Mouse (Mus musculus) lung, embryonic 14.5 days (tissue): ENCODE measurements around the gene Slc5a5. TPM values are rescaled to one million over a fixed set of nuclear protein-coding genes. Genes with fewer than 3 reads are reported as not detected.
"Not testable (repeated sequence)": the region's sequence is repeated elsewhere in the genome, so short reads cannot be mapped to it uniquely, and the experiment has no call there.

Source experiments
- ATAC-seq: fragments of 200-750 bp; cut with Nextera tagmentation; 2 replicates; pipeline ENCODE4 v1.8.0; 2017; ENCODE audit warnings: mild to moderate bottlenecking, moderate TSS enrichment, moderate library complexity; ENCODE audit not compliant: insufficient read depth
- DNase-seq: peaks from one replicate; pipeline ENCODE4 v3.0.0-alpha.2; 2015
- H3K27ac ChIP-seq: fragments of 300-500 bp; sonication (generic); 2 replicates; pipeline ENCODE4 v1.5.1; 2014; ENCODE audit warnings: low read depth, mild to moderate bottlenecking, moderate library complexity
- H3K27me3 ChIP-seq: fragments of 300-500 bp; sonication (generic); 2 replicates; pipeline ENCODE4 v1.6.1; 2014; ENCODE audit warnings: low read length, control low read depth; ENCODE audit not compliant: insufficient read depth
- H3K36me3 ChIP-seq: fragments of 300-500 bp; sonication (generic); 2 replicates; pipeline ENCODE4 v1.6.1; 2014; ENCODE audit warnings: control low read depth; ENCODE audit not compliant: insufficient read depth
- H3K4me1 ChIP-seq: fragments of 300-500 bp; sonication (generic); 2 replicates; pipeline ENCODE4 v1.6.1; 2014; ENCODE audit warnings: antibody characterized with exemption, control low read depth; ENCODE audit not compliant: insufficient read depth
- H3K4me2 ChIP-seq: fragments of 300-500 bp; sonication (generic); 2 replicates; pipeline ENCODE4 v1.6.1; 2014; ENCODE audit warnings: mild to moderate bottlenecking
- H3K4me3 ChIP-seq: fragments of 300-500 bp; sonication (generic); 2 replicates; pipeline ENCODE4 v1.5.1; 2014; ENCODE audit warnings: low read depth, low read length
- H3K9ac ChIP-seq: fragments of 300-500 bp; sonication (generic); 2 replicates; pipeline ENCODE4 v1.6.1; 2014
- H3K9me3 ChIP-seq: fragments of 300-500 bp; sonication (generic); 2 replicates; pipeline ENCODE4 v1.6.1; 2016; ENCODE audit warnings: low read depth, low read length, control low read depth
- CTCF ChIP-seq: IDR thresholded peaks from 2 replicates; pipeline ENCODE4 v1.5.1; 2016; ENCODE audit warnings: antibody characterized with exemption, low read depth
- WGBS: fragments of 180-500 bp; shearing (Covaris S2); extraction: QIAGEN DNeasy Blood & Tissue Kit; methylation state at CpG from one replicate; pipeline ENCODE4 v1.1.7; 2014; 5-methylcytosine and 5-hydroxymethylcytosine counted together
- polyA plus RNA-seq: library from polyadenylated mRNA; unstranded; fragments of >200 nt; fragmentation: Nextera tagmentation; extraction: Ambion mirVana; gene quantifications from 2 replicates; pipeline ENCODE4 v1.2.1, GENCODE M21; 2014

The Slc5a5 gene
- polyA plus RNA-seq, 1 experiment from 2014 or later, result 0.12 TPM

DNA sequence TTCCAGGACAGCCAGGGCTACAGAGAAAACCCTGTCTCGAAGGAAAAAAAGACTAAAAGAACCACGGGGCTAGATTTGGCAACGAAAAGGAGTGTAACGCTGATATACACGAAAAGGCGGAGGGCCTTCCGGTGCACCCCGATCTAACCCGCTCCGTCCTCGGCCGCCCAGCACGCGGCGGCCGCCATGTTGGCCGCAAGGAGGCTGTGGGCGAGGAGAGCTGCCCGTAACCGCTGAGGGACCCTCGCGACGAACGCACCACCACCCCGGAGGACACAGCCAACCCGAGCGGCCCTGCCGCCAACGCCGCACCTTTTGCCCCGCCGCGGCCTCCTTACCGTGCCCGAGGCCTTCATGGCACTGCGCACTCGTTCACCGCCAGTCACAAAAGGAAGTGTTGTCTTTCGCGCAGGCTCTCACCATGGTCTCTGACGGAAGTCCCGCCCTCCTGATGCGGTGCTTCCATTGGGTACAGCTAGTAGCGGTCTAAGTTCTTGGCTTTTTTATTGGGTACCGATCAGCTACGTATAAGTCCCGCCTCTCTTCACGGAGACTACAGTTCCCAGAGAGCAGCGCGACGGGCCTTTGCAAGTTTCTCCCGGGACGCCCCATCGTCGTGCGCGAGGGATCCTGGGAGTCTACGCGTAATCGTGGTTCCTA, 4.6 kb upstream of the Slc5a5 start, which contains the start of gene Rpl18a:
Rpl18a (minus strand) TSS at position 392 of the 660 bp plus-strand sequence.
- Histone ChIP-seq H3K4me2 (peak within 1 kb of the TSS; percentile 80), H3K4me1 (no peaks in the 10 kb centered on the region), H3K27ac (peak within 1 kb of the TSS; percentile 87), H3K4me3 (peak within 1 kb of the TSS; percentile 83), H3K36me3 (peaks cover 32% of the 10 kb centered on the region), H3K27me3 (peaks cover 19% of the 10 kb centered on the region), H3K9me3 (no peaks in the 10 kb centered on the region), H3K9ac (peak within 1 kb of the TSS; percentile 89)
- under 1% methylated on average over 57 of the region's 60 CpGs for WGBS
- ATAC-seq (peak; percentile 97), DNase-seq (peak; percentile 99)
- no peak; the same call in 1 of the 2 replicates for TF ChIP-seq CTCF

DNA sequence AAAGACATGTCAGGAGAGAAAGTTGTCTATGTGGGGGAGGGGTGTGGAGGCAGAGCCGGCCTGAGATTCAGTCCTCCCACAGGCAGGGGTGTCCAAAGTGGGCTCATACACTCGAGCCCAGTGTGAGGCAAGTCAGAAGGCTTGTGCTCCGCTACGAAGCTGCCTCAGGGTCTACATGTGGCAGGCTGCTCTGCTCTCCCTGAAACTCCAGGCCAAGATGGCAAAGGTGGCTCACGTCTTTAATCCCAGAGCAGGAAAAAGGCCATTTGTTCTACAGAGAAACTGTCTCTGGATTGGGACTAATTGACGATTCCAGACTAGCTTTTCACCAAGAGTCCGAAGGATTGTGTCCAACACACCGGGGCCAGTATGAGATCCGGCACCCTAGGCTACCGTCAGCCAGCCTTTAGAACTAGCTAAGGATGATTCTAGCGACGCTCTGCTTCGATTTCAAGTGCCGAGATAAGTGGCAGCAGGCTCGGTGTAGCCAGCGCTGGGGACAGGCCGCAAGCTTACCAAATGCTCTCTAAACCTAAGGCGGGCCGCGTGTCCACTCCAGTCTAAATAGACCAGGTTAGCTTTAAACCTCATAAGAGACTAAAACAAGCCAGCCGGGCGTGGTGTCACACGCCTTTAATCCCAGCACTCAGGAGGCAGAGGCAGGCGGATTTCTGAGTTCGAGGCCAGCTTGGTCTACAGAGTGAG, 3.9 kb upstream of the Slc5a5 start:
- 2% methylated on average over 25 of the region's 25 CpGs for WGBS
- H3K27me3 ChIP-seq, result peaks cover 23% of the 10 kb centered on the region

DNA sequence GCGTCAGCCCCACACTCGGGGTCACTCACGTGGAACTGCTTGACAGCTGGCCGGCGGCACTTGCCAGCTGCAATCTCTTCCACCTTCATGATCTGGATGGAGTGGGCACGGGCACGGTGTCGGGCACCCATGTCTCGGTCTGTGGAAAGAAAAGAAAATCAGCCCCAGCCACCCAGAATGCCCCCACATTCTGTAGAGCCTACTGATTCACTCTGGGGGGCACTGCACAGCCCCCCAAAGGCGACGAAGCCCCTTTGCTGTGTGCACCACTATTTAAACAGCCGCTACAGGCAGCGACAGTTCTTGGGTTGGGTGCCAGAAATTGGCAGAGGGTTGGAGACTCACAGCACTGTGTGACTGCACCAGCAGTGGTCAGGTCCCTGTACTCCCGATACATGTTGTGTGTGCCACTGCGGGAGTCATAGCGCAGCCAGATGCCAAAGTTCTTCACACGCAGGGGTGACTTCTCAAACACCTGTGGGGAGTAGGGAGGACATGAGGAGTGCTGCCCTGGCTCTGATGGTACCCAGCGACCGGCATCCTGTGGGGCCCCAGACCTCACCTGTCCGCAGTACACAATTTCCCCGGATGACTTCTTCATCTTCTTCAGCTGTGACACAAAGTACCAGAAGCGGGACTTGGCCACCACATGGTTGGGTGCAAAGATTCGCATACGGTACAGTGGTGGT, 3.2 kb upstream of the Slc5a5 start:
- not testable (repeated sequence) for H3K27ac ChIP-seq, ATAC-seq, H3K9me3 ChIP-seq, H3K4me1 ChIP-seq, DNase-seq
- Histone ChIP-seq H3K4me3 (peak overlapping the region; percentile 83), H3K4me2 (peak overlapping the region; percentile 80), H3K9ac (peak overlapping the region; percentile 89), H3K27me3 (peaks cover 30% of the 10 kb centered on the region), H3K36me3 (peaks cover 32% of the 10 kb centered on the region)
- WGBS, result 76% methylated on average over 23 of the region's 24 CpGs

More for the DNA sequence above, 3.9 kb upstream of the Slc5a5 start:
- TF ChIP-seq CTCF, result no peak
- Histone ChIP-seq H3K4me3 (peak overlapping the region; percentile 83), H3K4me2 (peak overlapping the region; percentile 80), H3K9me3 (no peaks in the 10 kb centered on the region), H3K27ac (peak overlapping the region; percentile 80), H3K4me1 (no peaks in the 10 kb centered on the region), H3K9ac (peak overlapping the region; percentile 89), H3K36me3 (peaks cover 32% of the 10 kb centered on the region)
- no peak for ATAC-seq
- DNase-seq, result peak; percentile 15

DNA sequence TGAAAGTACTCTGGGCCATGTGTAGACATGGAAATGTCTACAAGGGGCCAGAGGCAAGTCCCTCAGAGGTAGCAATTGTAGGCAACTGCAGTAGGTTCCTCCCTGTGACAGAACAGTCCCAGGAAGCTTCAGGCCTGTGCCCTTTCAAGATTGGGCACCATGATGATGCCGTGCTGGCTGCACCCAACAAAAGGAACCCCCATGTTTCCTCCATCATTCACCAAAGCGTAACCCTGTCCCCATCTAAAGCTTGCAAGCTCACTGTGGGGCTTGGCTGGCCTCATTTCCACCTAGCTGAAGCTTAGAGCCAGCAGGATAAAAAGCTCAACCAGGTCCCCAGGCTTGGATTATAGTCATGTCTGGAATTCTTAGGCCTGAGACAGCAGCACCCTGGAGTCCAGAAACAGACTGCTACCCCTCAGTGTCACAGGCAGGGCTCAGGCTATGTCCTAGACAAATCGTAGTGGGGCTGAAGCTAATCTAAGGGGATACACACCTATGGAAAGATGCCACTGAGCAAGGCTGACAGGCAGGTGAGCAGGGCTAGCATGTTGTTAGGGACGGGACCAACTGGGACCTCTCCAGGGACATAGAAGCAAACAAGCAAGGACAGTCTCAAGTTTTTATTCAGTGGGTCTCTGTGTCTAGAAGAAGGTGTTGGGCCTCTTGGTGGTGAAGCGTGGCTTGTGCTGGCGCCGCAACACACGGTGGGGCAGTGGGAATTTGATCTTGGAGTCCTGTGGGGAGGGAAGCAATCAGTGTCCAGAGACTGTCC, 2.4 kb upstream of the Slc5a5 start:
- no peak overlapping the region for H3K4me3 ChIP-seq
- H3K4me2 ChIP-seq, result no peak overlapping the region
- ATAC-seq (no peak), DNase-seq (no peak)
- no peak overlapping the region for H3K9ac ChIP-seq
- no peaks in the 10 kb centered on the region for H3K4me1 ChIP-seq
- WGBS, result 87% methylated on average over 8 of the region's 8 CpGs
- H3K36me3 ChIP-seq, result peaks cover 32% of the 10 kb centered on the region
- no peak for TF ChIP-seq CTCF
- H3K27ac ChIP-seq, result no peak overlapping the region
- H3K27me3 ChIP-seq, result peaks cover 32% of the 10 kb centered on the region
- H3K9me3 ChIP-seq, result no peaks in the 10 kb centered on the region

DNA sequence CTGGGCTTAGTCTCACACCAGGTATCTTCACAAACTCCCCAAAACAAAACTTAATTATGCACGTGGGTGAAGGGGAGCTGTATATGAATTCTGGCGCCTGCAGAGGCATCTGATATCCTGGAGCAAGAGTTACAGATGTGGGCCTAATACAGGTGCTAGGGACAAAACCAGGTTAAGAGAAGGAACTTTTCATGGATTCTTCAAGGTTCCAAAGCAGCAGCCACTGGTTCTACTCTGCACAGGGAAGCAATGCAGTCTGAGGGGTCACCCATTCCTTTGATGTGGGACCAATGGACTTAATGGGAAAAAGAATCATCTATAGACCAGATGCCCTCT, 1.8 kb upstream of the Slc5a5 start:
- Histone ChIP-seq H3K27me3 (peaks cover 32% of the 10 kb centered on the region), H3K27ac (no peak overlapping the region), H3K4me1 (no peaks in the 10 kb centered on the region), H3K4me3 (no peak overlapping the region), H3K9ac (no peak overlapping the region), H3K36me3 (peaks cover 32% of the 10 kb centered on the region), H3K4me2 (no peak overlapping the region), H3K9me3 (no peaks in the 10 kb centered on the region)
- ATAC-seq (no peak), DNase-seq (no peak)
- WGBS, result 64% methylated on average over 2 of the region's 2 CpGs
- TF ChIP-seq CTCF, result no peak

DNA sequence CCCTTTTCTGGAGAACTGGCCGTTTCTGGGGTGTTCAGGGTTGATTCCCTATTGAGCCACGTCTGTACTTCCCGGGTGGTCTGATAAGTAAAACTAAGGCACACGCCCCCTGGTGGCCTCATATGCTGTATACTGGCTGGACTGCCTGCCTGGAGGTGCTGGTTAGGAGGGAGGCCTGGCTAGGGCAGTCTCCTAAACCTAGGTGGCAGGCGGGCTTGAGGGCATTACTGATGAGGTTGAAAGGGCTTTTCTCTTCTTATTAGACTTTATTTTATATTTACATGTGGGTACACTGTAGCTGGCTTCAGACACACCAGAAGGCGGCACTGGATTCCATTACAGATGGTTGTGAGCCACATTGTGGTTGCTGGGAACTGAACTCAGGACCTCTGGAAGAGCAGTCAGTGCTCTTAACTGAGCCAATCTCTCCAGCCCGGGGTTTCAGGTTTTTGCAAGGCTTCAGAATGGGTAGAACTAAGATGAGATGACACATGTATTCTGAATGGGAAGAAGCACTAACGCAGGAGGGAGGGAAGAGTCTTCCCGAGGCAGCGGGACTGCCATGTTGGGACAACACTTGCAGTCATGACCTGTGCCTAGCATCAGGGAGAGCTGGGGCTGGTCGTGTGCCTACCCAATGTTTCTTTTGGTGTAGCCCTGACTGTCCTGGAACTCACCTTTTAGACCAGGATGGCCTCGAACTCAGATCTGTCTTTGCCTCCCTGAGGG, 1.3 kb upstream of the Slc5a5 start:
- Histone ChIP-seq H3K27me3 (peaks cover 32% of the 10 kb centered on the region), H3K4me2 (no peak overlapping the region), H3K4me1 (no peaks in the 10 kb centered on the region), H3K9me3 (no peaks in the 10 kb centered on the region), H3K36me3 (peaks cover 32% of the 10 kb centered on the region), H3K4me3 (no peak overlapping the region), H3K27ac (no peak overlapping the region), H3K9ac (no peak overlapping the region)
- ATAC-seq (peak; percentile 44), DNase-seq (peak; percentile 96)
- TF ChIP-seq CTCF, result peak; percentile 85
- 27% methylated on average over 12 of the region's 12 CpGs for WGBS
